Mouse (Mus musculus): Measurements from ENCODE around the gene Lrp2bp. TPM values are rescaled to one million over a fixed set of nuclear protein-coding genes. Genes with fewer than 3 reads are reported as not detected.

Gene Lrp2bp
- polyA plus RNA-seq (2017; shearing (Covaris generic)) = under 1 TPM; 0.29 to 0.47 TPM

DNA sequence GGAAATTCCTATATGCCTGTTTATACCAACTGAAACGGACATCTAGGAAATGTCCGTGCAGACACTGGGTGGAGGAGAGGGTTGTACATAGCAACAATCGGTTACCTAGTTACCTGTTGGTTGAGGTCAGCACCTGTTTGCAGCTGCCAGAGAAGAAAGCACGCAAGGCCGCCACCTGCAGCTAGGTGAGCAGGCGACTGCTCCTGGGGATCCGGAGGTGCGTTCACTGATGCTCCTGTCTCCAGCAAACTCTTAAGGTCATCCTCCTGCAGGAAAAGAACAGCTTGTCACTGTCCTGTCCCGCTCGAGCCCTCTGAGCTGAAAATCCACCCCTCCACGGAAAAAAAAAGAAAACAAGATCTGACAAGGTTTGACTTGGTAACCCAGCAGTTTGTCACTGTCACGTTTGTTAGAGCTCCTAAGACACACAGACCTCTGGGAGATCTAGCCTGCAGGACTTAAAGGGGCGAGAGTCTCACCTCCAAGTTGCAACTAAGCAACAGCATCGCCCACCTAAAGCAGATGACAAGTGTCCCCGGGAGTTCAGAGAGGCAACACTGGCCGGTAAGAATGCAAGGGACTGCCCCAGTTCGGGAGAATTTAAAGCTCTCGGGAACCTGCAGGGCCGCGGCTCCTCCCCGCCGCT lies at the start of gene Lrp2bp:
TSS of gene Lrp2bp (plus strand) at position 166 of the 646 bp plus-strand sequence.

DNA sequence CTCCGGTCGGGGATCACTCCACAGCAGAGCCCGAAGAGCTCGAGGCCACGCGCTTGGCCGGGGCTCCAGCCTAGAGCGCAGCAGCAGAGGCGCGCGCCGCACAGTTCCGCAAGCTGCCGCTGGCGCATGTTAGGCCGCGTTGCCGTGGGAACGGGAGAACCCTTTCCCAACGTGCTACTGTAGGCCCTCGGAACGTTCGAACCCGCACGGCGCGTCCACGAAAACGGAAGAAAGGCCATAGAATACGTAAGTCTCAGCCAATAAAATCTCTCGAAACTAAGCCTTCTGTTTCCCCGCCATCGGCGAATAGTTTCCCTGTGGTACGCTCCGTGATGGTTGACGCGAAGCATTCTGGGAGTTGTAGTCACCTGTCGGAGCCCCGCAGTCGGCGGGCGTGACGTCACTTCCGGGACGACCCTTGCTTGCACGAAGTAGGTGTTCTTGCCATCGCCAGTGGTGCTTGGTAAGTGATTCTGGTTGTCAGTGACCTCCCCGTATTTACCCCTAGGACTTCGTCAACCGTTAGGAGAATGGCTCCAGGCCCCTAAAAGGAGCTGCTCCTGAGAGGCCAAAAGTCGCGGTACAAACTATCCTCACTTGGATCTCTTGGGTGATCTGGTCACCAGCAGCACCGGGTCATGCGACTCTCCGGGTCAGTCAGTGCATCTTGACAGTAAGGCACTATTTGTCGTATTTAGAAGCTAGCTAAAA lies 23.8 kb upstream of the Lrp2bp start, which contains the start of the genes 1700029J07Rik and Ufsp2:
TSS of gene 1700029J07Rik (minus strand) at position 127 of the 711 bp plus-strand sequence.
TSS of gene Ufsp2 (plus strand) at position 403 of the 711 bp plus-strand sequence.

DNA sequence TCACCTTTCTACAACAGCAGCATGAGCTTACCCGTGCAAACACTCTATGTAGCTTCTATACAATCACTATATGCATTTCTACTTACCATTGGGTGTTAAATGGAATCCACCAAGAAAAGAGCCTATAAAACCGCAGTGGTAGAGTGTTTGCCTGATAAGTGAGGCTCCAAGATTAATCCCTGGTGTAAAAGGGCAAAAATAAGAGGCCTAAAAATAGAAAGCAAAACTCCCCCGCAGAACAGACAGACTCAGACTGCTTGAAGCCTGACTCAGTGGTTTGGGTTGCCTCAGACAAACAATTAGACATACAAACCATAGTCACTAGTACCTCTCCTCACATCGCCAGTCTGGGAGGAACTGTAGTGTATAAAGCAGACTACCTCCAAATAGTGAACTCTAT lies 6.5 kb downstream of the Lrp2bp start, which contains the start of gene Ankrd37:
TSS of gene Ankrd37 (minus strand) at position 112 of the 400 bp plus-strand sequence.

Other genes starting within 250 kb of the Lrp2bp start
- gene Pdlim3, start 113.8 kb upstream of the Lrp2bp start, polyA plus RNA-seq (2017; shearing (Covaris generic)) = not detected
- under 1 TPM in 1 of 2 experiments, not detected in 1; 0.09 TPM for gene Ccdc110, start 64.7 kb upstream of the Lrp2bp start, polyA plus RNA-seq (2017; shearing (Covaris generic))
- 1 to 10 TPM; 1.1 to 2.6 TPM for gene 1700029J07Rik, start 24.1 kb upstream of the Lrp2bp start, polyA plus RNA-seq (2017; shearing (Covaris generic))
- 10 to 100 TPM; 33.2 to 48.0 TPM for gene Ufsp2, start 23.8 kb upstream of the Lrp2bp start, polyA plus RNA-seq (2017; shearing (Covaris generic))
- 10 to 100 TPM; 16.3 to 26.9 TPM for gene Ankrd37, start 6.4 kb downstream of the Lrp2bp start, polyA plus RNA-seq (2017; shearing (Covaris generic))
- 10 to 100 TPM; 22.2 to 25.3 TPM for gene Cfap97, start 152.5 kb downstream of the Lrp2bp start, polyA plus RNA-seq (2017; shearing (Covaris generic))
- 10 to 100 TPM; 21.7 to 26.4 TPM for gene Snx25, start 152.9 kb downstream of the Lrp2bp start, polyA plus RNA-seq (2017; shearing (Covaris generic))
- gene Slc25a4, start 212.0 kb downstream of the Lrp2bp start, polyA plus RNA-seq (2017; shearing (Covaris generic)) = 100 to 1,000 TPM; 134 to 152 TPM

All from activated CD4-positive, CD25-positive, alpha-beta regulatory T cell (primary cell).